Mouse (Mus musculus) frontal cortex, postnatal 36 days (tissue): ENCODE measurements at regions not wholly inside any gene's neighbourhood (a gene's known extent, or its start where the extent isn't known, plus 50 kb on each side); places are given as distances from the start of the nearest gene placed in this dataset.

Experiments
- DNase-seq, 2 experiments: peaks; one replicate each; pipeline ENCODE4 v3.0.0; 2022; ENCODE audit warnings: low spot score in 2 of 2

DNA sequence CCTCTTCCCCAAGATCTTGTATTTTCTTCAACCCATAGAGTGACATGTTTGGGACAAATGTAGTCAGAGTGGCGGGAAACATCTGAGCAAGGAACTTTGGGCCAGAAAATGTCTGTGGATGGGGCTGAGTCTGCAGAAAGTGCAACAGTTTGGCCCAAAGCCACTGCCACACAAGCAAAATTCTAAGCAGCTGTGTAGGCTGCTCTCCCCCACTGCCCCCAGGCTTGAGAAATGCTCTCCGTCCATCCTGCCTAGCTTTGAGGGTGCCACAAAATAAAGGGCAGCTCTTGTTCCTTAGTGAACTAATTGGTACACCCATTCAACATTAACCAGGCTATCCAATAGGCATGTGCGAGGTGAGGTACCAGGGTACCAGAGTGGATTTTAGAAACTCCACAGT lies 205.2 kb upstream of the Kbtbd8 start:
- no peak for DNase-seq

DNA sequence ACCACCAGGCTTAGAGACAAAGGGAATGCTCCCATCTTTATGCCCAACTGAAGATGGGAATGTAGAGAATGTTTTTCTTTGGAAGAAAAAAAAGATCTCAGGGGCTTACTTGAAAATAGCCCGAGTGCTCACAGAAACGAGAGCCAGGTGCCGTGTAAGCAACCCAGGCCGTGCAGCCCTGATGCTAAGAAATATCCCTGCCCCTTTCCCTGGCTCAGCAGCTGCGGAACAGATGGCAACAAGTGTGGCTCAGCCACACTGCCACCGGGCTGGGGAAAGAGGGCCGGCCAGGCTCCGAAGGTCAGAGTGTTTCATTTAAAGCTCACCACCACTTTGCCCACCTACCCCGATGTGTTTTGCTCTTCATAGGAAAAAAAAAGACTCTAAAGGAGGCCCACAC lies 205.7 kb upstream of the Kbtbd8 start:
- DNase-seq = no peak

DNA sequence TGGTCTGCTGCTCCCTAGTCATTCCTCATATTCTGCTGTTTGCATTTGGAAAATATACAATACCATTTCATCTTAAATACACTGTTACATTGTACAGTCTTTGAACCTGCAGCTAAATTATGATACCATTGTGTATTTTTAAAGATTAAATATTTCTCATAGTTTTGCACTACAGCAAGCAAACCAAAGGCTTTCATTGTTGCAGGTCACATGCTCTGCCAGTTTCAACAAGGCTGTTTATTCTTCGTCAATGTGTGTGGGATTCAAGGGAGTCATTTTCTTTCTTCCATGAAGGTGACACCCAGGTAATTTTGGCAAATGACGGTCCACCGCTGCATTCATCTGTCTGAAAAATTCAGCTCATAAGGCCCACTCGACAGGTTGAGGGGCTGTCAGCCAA lies 200.9 kb upstream of the Lrig1 start:
- no peak for DNase-seq

DNA sequence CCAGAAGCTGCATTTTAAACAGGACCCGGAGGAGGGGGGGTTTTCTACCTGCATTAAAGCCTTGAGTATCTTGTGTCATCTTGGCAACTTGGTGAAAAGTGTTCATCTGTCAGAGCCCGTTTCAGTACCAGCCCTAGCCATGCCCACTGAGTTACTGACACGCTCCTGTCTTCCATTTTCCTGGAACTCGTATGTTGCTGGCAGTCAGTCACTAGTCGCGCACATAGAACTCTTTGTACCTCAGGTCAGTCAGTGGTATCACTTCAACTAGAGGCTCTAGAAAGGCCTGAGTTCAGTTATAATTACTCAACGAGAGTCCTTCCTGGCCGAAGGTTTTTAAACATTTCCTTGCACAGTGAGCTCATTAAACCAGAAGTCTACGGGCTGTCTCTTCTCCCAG lies 198.9 kb upstream of the Lrig1 start:
- DNase-seq = no peak

DNA sequence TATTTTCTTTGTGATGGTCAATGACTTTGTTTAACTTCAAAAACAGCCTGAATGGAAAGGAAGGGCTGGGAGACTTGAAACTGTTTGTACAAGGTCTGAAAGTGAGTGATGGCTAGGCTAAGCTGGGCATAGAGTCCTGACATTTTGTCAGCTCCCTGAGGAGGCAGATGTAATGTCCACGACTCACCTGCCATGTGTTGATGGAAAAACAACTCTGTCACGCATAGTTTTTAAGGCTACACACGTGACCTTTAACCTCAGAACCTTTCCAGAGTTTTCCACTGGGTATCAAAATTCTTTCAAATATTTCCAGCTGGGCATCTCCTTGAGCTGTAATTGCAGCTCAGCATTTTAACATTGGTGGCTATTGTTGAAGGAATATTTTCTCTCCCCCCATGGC lies 190.2 kb upstream of the Lrig1 start:
- no peak for DNase-seq

DNA sequence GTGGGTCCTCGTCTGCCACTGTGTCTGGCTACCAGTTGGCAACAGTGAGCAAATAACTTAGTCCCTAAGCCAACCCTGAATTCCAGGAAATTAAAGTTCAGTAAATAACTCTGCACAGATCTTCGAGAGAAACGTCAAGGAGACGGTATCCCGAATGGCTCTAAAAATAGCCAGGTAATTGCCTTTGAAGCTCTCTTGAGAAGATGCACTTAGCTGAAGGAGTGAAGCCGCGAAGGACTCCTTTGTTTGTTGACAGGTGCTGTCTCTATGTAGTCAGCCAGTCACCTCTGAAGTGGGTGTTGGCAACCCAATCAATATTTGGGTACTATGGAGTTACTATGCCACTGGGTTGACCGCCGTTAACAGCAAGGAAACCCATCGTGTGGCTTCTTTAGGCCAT lies 189.3 kb upstream of the Lrig1 start:
- no peak for DNase-seq

DNA sequence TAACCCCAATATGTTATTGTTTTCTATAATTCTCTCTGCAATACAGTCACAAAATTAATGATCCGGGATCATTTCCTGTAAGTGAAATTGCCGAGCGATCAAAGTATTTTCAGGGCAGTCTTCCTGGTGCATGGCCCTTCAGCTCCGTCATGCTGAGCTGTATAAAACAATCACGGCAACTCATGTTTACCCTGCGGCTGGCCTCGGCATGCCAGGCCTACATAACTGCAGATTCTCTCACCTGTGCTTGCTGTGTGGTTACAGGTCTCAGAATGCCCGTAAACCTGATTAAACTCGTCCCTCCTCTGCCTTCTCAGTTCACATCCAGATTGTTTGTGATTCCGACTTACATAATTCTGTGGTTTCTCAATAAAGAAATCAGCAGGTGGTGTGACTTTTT lies 181.2 kb upstream of the Lrig1 start:
- no peak for DNase-seq

DNA sequence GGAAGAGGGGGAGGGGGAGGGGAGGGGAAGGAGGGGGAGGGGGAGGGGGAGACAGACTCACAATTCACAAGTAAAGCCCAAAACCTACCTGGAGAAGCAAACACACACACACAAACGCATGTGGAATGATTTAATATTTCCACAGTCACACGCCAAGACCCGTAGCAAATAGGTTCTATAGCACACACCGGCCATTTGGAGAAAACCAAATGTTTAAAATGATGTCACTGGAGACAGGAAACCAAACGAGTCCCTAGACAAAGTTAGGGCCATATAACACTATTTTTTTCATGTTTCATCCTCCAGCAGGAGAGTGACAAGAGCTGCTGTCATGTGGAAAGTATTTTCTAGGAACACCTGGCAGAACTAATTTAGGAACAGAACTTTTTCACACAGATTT lies 175.9 kb upstream of the Lrig1 start:
- DNase-seq = no peak

DNA sequence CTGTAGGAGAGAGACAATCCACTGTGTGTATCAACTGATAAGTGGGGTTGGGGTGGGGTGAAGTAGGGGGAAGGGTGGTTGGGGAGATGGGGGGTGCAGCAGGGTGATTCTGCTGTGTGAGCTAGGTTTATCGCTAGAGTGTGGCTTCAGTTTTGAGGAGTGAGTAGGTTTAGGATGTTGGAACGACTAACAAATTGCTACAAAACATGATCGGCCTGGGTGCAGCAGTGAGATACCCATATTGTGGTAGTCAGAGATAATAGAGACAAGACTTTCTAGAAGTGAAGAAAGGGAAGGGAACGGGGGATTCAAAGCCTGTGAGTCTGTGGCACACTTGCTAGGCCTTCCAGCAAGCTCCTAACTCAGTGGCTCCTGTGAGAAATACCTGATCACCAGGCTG lies 175.1 kb upstream of the Lrig1 start:
- DNase-seq = no peak

DNA sequence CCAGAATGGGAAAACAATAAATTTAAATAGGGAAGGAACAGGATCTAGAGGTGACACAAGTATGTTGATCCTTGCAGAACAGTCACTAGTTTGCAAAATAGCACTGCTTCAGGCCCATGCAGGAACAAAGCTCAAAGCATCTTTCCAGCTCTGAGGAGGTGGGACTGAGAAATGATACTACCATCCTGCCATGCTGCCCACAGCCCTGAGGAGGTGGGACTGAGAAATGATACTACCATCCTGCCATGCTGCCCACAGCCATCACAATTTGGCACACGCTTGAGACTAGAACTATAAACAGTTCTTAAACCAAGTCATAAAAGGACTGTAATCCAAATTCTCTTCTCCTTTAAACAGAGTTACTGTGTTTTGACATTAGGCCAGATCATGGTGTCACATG lies 174.5 kb upstream of the Lrig1 start:
- peak; percentile 5 to 26 for DNase-seq

DNA sequence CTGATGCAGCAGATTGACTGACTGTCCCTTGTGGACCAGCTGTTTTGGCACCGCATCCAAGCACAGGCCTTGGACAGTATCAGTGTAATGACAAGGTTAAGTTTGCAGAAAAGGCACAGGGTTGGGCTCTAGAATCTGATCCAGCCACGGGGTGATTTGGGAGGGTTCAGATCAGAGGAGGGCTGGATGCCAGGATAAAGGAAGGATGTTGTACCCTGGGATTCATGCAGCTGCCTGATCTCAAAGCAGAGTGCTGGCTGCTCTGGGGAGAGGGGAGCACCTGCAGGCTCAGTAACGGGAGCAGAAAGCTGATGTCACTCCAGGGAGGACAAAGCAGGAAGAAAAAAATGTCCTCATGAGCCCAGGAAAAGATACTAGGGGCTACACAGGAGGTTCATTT lies 168.0 kb upstream of the Lrig1 start:
- DNase-seq = no peak

DNA sequence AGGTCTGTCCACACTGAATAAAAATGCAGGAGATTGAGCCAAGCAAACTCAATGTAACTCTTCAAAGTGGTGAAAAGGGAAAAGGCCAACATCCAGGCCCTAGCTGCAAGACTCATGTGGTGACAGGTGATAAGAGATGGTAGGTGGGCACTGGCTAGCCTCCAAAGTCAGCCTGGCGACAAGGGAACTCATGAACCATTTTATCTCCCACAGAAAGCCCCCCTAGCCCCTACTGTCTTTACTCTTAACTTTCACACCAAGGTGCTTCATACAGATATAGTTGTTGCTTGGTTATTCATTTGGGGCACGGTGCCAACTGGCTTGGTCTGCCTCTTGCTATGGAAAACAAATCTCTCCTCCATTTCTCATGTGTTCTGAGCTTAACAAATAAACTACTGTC lies 165.5 kb upstream of the Lrig1 start:
- DNase-seq = no peak

DNA sequence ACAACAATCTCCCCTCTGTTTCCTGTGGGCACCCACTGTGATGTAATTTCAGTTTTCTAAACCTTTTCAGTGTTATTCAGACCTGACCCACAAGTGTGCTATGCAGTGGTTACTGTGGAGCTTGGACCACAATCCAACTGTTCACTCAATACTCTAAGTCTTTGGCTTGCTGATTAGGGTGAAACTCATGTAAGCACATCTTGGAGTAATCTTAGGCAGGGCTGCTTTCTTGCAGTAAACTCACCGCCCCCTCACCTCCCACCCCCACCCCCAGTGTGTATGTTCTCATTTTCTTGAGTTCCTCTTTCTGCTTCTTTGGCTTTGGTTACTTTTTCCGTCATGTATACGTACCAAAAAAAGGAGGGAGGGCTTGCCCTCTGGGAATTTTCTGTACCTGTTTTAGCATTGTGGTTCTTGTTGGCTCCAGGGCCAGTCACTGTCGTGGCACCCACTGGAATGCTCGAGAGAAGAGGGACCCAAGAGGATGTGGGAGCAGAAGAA lies 158.2 kb upstream of the Lrig1 start:
- DNase-seq = no peak

DNA sequence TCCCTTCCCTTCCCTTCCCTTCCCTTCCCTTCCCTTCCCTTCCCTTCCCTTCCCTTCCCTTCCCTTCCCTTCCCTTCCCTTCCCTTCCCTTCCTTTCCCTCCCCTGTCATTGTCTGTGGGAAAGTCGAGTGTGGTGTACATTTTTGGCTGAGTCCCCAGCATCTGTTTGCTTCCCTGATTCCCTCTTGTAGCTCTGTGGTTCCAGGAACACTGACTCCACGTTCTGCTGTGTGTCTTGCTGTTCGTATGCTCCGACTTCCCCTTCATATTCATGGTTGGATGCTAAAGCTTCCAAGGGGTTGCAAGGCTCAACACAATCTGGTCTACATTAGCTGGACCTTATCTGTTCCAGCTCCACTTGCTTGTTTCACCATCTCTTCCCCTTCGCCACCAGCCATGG lies 150.2 kb upstream of the Lrig1 start:
- no peak for DNase-seq

DNA sequence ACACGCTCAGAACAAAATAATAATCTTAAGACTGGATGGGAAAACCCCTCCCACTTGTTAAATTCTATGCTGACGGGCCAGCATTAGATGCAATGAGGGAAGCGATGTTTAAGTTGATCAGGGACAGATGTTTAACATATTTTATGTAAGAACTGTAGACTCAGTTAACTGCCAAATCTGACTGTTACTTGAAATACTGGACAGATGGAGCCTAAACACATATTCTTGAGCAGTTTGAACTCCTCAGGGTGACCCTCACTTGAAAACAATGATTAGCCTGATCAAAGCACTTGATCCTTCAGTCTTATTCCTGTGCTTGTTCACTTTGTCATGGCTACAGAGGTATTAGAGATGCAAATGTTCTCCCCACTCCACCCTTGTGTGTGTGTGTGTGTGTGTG lies 149.6 kb upstream of the Lrig1 start:
- no peak for DNase-seq

DNA sequence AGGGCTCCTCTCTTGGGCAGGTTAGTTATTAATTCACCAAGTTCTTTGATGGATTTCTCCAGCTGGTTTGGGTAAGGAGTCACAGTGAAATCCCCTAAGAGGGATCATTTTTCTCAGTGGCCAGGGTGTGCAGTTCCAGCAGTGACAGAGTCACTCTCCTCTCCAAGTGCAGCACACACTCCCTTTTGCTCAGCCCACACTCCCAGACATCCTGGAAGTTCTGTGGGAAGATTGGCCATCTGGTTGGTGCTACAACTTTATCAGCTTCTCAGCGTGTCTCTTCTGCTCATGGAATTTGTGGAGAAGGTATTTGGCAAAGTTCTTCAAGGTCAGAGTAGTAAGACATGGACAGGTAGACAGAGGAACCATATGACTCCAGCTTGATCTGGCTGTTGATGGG lies 148.5 kb upstream of the Lrig1 start:
- peak; percentile 17 to 45 for DNase-seq

DNA sequence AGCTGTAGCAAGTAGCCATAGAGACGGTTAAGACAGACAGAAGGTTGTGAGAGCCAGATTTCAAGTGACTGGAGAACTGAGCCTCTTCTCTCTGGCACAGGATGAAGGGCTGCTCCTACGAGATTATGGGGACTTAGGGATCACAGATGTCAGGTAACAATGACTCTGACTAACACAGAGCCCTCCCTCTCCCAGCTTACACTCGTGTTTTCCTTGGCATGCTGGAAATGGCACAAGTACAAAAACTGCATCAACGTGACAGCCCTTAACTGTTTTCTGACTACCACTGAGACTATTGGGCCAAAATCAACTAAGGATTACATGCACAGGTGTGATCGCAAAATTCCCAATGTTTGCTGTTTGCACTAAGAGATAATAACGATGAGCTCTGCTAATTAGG lies 145.9 kb upstream of the Lrig1 start:
- no peak for DNase-seq

DNA sequence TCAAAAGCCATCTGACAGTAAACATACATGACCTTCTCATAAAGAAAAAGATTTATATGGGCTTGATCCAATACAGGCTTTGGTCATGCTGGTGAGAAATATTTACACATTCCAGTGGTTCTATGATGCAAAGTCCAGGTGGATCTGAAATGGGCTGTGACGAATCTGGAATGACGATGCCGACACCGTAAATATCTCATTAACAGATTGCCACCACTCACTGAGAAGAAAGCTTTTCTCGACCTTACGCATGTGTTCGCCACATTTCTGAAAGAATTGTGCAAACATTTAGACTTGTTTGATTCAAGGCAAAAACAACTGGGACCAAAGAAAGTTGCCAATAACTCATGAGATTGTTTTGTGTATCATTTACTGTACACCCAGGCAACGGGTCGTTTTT lies 142.9 kb upstream of the Lrig1 start:
- DNase-seq = no peak

DNA sequence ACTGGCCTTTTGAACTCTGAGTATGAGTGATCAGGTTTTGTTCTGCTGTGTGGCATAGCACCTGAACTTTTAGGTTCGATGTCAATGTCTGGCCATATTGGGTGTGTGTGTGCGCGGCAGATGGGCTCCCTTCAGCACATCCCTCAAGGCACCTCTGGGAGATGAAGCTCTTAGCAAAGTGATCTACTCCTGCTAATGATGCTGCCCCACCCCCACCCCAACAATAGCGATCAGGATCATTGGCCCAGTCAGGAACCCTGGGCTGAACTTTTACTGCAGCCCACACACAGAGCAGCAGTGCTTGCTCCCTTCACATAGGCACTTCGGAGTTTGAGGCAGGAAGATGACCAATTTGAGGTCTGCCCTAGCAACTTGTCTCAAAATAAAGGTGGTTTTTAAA lies 141.9 kb upstream of the Lrig1 start:
- DNase-seq = no peak

DNA sequence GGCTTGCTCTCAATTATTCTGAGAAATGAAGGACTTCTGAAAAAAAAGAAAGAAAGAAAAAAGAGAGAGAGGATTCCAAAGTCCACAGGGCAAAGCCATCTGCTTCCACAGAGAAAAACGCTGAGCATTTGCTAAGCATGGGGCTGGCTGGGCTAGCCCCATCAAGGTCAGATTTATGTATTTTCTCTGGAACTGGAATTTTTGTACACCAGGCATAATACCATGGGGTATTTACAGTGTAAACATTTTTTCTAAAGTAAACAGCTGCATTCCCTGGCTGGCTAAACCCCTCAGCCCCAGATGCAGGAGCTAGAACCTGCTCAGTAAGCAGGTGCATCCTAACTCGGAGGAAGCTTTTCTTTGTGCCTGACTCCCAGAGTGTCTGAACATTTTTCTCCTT lies 135.8 kb upstream of the Lrig1 start:
- no peak for DNase-seq

DNA sequence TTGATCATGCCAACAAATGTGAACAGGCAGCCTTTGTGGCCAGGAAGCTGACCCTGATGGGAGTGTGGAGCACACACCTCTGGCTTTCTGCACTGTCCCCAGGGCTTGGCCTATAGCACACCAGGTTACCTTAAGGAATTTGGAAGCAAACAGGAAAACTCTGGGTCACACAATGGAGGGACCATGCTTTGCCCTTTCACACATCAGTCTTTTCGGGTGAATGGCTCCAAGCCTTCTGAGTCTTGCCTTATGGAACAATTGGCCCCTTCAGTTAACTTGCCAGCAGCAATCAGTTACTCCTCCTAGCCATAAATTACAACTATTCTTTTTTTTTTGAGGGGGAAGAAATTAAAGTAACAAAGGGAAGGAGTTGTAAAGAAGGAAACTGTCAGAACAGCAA lies 134.6 kb upstream of the Lrig1 start:
- no peak for DNase-seq

DNA sequence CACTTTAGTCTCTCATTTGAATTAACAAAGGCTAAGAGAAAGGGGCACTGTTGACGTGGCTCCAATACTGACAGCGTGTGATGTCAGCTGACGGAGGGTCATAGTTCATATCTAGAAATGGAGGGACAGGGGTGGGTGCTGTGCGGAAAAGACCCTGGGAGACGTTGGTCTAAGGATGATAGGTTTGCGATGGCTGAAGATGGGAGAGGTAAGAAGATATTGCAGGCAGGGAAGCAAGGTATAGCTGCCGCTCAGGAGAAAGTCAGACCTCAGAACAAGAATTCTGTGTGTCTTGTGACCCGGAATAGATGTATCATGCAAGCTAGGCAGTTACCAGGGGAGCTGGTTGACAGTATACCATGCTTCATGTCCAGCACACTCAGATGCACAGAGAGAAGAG lies 130.8 kb upstream of the Lrig1 start:
- DNase-seq = no peak

DNA sequence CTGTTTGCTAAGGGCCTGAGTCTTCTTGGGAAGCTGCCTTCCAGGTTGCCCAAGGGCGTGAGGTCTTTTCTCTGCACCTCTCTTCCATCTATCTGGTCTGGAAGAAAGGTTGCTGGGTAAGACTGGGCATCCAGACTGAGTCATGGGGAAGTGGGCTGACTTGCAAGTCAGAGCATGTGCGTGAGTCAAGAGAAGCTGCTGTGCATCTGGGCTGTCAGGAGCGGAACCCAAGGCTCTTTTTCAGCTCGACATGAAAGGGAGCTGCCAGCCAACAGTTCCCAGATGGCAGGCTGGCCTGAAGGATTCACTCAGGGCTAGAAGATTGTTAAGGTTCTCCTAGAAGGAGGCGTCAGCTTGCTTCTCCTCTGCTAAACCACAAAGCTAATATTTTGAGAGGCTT lies 129.3 kb upstream of the Lrig1 start:
- peak; percentile 40 to 43 for DNase-seq

DNA sequence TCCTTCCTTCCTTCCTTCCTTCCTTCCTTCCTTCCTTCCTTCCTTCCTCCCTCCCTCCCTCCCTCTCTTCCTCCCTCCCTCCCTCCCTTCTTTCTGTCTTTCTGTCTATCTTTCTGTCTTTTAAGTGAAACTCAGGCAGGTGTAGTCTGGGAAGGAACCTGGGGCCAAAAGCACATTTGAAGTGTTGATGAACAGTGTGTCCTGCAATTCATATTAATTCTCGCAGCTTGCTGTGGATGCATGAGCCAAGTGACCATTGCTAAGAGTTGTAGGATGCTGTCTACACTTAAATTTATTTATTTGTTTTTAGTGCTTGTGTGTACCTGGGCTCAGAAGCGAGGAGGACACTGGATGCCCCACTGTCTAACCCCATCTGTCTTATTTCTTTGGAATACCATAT lies 126.7 kb upstream of the Lrig1 start:
- no peak for DNase-seq

DNA sequence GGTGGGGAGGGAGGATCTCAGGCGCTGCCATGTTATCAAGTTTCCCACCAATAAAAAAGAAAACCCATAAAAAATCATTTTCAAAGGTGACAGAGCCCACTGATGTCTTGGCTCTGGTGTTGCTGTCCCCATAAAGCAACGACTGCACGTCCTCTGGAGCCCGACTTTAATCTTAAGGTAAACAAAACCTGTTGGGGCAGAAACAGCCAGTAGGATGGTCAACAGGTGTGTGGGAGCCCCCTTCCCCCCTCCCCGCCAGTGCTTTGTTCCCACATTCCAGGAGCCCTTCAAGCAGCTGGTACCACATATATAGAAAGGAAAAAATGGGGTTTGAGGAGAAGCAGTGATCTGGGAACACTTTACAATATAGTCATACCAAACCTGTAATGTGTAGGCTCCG lies 118.3 kb upstream of the Lrig1 start:
- DNase-seq = no peak
